Mouse (Mus musculus) embryonic facial prominence, embryonic 13.5 days (tissue): ENCODE results near the gene H2-DMb2. TPM values are rescaled to one million over a fixed set of nuclear protein-coding genes. Genes with fewer than 3 reads are reported as not detected.
"Not testable (repeated sequence)": the region's sequence is repeated elsewhere in the genome, so short reads cannot be mapped to it uniquely, and the experiment has no call there.

ENCODE experiments used
- ATAC-seq: fragments of 200-750 bp; cut with Nextera tagmentation; 2 replicates; pipeline ENCODE4 v1.8.0; 2017; ENCODE audit warnings: low read depth; ENCODE audit not compliant: insufficient number of reproducible peaks, insufficient read depth, low FRiP score, low TSS enrichment
- H3K27ac ChIP-seq: fragments of 300-500 bp; sonication (generic); 2 replicates; pipeline ENCODE4 v1.5.1; 2015; ENCODE audit warnings: moderate library complexity, mild to moderate bottlenecking, inconsistent platforms
- H3K27me3 ChIP-seq: fragments of 300-500 bp; sonication (generic); 2 replicates; pipeline ENCODE4 v1.6.1; 2015; ENCODE audit warnings: mild to moderate bottlenecking, inconsistent platforms
- H3K36me3 ChIP-seq: fragments of 300-500 bp; sonication (generic); 2 replicates; pipeline ENCODE4 v1.6.1; 2015; ENCODE audit warnings: mild to moderate bottlenecking, inconsistent platforms
- H3K4me1 ChIP-seq: fragments of 300-500 bp; sonication (generic); 2 replicates; pipeline ENCODE4 v1.6.1; 2015; ENCODE audit warnings: inconsistent platforms
- H3K4me2 ChIP-seq: fragments of 300-500 bp; sonication (generic); 2 replicates; pipeline ENCODE4 v1.6.1; 2015; ENCODE audit warnings: moderate library complexity, mild to moderate bottlenecking, inconsistent platforms
- H3K4me3 ChIP-seq: fragments of 300-500 bp; sonication (generic); 2 replicates; pipeline ENCODE4 v1.5.1; 2015; ENCODE audit warnings: mild to moderate bottlenecking, inconsistent platforms
- H3K9ac ChIP-seq: fragments of 300-500 bp; sonication (generic); 2 replicates; pipeline ENCODE4 v1.6.1; 2015; ENCODE audit warnings: mild to moderate bottlenecking, inconsistent platforms
- H3K9me3 ChIP-seq: fragments of 300-500 bp; sonication (generic); 2 replicates; pipeline ENCODE4 v1.6.1; 2016; ENCODE audit warnings: inconsistent platforms
- WGBS: fragments of 180-500 bp; shearing (Covaris S2); methylation state at CpG from one replicate; pipeline ENCODE4 v1.1.7; 2015; ENCODE audit warnings: mixed read lengths; 5-methylcytosine and 5-hydroxymethylcytosine counted together
- polyA plus RNA-seq: library from polyadenylated mRNA; unstranded; fragments of >200 nt; fragmentation: Nextera tagmentation; extraction: Ambion mirVana; gene quantifications from 2 replicates; pipeline ENCODE4 v1.2.1, GENCODE M21; 2015

The H2-DMb2 gene
- polyA plus RNA-seq, 1 experiment from 2014 or later: 1.1 TPM

GRCm38 (mm10) chr17:34139416-34139815, 3.7 kb upstream of the H2-DMb2 start:
- 1% methylated on average over 16 of the region's 16 CpGs for WGBS

GRCm38 (mm10) chr17:34140240-34140639, 2.9 kb upstream of the H2-DMb2 start:
- Histone ChIP-seq H3K9me3 (no peaks in the 10 kb centered on the region), H3K27ac (no peak overlapping the region), H3K27me3 (peaks cover 56% of the 10 kb centered on the region), H3K36me3 (no peaks in the 10 kb centered on the region), H3K4me3 (no peak overlapping the region), H3K4me2 (peak overlapping the region; percentile 66), H3K4me1 (peaks cover 29% of the 10 kb centered on the region), H3K9ac (peak overlapping the region; percentile 61; the same call in 1 of the 2 replicates)
- WGBS: 12% methylated on average over 5 of the region's 5 CpGs
- ATAC-seq: no peak

More at GRCm38 (mm10) chr17:34139416-34139815, 3.7 kb upstream of the H2-DMb2 start:
- Histone ChIP-seq H3K4me3 (peak overlapping the region; percentile 41), H3K27ac (no peak overlapping the region), H3K4me2 (peak overlapping the region; percentile 66), H3K9ac (peak overlapping the region; percentile 61), H3K9me3 (no peaks in the 10 kb centered on the region), H3K4me1 (peaks cover 29% of the 10 kb centered on the region), H3K36me3 (no peaks in the 10 kb centered on the region), H3K27me3 (peaks cover 56% of the 10 kb centered on the region)
- ATAC-seq: no peak

GRCm38 (mm10) chr17:34141448-34141847, 1.7 kb upstream of the H2-DMb2 start:
- peaks cover 24% of the 10 kb centered on the region for H3K4me1 ChIP-seq
- no peak overlapping the region for H3K27ac ChIP-seq
- H3K4me2 ChIP-seq: no peak overlapping the region
- WGBS: 61% methylated on average over 4 of the region's 4 CpGs
- ATAC-seq: no peak
- H3K4me3 ChIP-seq: no peak overlapping the region
- H3K9me3 ChIP-seq: no peaks in the 10 kb centered on the region
- peaks cover 54% of the 10 kb centered on the region for H3K27me3 ChIP-seq
- H3K36me3 ChIP-seq: no peaks in the 10 kb centered on the region
- H3K9ac ChIP-seq: no peak overlapping the region

DNA sequence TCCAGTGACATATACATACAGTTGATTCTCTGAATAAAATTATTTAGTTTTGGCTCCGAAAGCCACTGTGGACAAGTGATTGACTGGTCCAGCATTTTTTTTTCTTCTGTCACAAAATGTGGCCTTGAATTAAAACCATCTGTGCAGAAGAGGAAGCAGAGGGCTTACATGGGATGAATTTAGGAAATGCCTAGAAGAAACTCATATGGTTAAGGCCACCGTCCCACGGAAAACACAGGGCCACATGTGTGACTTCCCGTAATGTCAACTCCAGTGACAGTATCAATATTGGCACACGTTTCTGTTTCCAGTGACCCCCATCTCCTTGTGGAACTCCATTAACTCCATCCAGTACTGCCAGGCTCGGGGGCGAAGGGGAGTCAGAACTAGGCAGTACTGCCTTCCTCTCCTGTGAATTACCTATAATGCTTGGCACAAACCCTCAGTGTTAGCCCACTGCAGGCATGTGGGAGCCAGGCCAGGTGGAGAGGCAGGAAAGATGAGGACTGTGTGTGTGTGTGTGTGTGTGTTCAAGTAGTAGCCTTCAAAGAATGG, 574 bp upstream of the H2-DMb2 start:
- 41% methylated on average over 7 of the region's 7 CpGs for WGBS
- no peak for ATAC-seq

DNA sequence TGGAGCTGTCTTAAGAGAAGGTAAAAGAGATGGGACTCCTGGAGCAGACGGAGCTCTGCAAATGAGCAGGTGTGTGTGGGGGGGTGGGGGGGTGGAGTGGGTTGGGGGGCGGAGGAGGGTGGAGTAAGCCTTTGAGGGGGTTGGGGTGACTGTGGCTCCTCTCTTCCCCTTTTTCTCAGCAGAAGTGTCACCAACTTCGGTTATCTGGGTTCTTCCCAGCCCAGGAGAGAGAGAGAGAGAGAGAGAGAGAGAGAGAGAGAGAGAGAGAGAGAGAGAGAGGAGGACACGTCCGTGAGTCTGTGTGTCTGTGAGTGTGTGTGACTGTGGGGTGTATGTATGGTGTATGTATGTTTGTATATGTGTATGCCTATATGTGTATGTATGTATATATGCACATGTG, 354 bp downstream of the H2-DMb2 start:
- ATAC-seq: no peak
- Histone ChIP-seq H3K27ac (no peak overlapping the region), H3K4me1 (peaks cover 24% of the 10 kb centered on the region), H3K9ac (no peak overlapping the region), H3K27me3 (peaks cover 35% of the 10 kb centered on the region), H3K4me2 (no peak overlapping the region), H3K4me3 (no peak overlapping the region), H3K9me3 (no peaks in the 10 kb centered on the region), H3K36me3 (no peaks in the 10 kb centered on the region)
- WGBS: 68% methylated on average over 5 of the region's 5 CpGs

More for the DNA sequence above, 574 bp upstream of the H2-DMb2 start:
- Histone ChIP-seq H3K4me2 (no peak overlapping the region), H3K27me3 (peaks cover 44% of the 10 kb centered on the region), H3K27ac (0 out of 2 replicates have a peak overlapping the region, but pooled peaks have one; percentile 28), H3K4me3 (no peak overlapping the region), H3K4me1 (peaks cover 24% of the 10 kb centered on the region), H3K9ac (no peak overlapping the region), H3K9me3 (no peaks in the 10 kb centered on the region), H3K36me3 (no peaks in the 10 kb centered on the region)

- 84% methylated on average over 4 of the region's 4 CpGs for whole genome bisulfite sequencing
- Histone ChIP-seq H3K27me3 (peaks cover 28% of the 10 kb centered on the region), H3K4me1 (peaks cover 22% of the 10 kb centered on the region)
- not testable (repeated sequence) for H3K4me3 ChIP-seq, H3K27ac ChIP-seq, H3K9me3 ChIP-seq, H3K4me2 ChIP-seq, H3K9ac ChIP-seq, H3K36me3 ChIP-seq, ATAC-seq
Observed at GRCm38 (mm10) chr17:34144221-34144620, 1.1 kb downstream of the H2-DMb2 start.

- Histone ChIP-seq H3K27me3 (peaks cover 20% of the 10 kb centered on the region), H3K4me3 (no peak overlapping the region), H3K27ac (no peak overlapping the region), H3K36me3 (no peaks in the 10 kb centered on the region), H3K4me1 (peaks cover 14% of the 10 kb centered on the region), H3K4me2 (no peak overlapping the region), H3K9ac (no peak overlapping the region), H3K9me3 (no peaks in the 10 kb centered on the region)
- WGBS: 74% methylated on average over 3 of the region's 3 CpGs
- ATAC-seq: no peak
Observed at GRCm38 (mm10) chr17:34144960-34145371, 1.9 kb downstream of the H2-DMb2 start.

DNA sequence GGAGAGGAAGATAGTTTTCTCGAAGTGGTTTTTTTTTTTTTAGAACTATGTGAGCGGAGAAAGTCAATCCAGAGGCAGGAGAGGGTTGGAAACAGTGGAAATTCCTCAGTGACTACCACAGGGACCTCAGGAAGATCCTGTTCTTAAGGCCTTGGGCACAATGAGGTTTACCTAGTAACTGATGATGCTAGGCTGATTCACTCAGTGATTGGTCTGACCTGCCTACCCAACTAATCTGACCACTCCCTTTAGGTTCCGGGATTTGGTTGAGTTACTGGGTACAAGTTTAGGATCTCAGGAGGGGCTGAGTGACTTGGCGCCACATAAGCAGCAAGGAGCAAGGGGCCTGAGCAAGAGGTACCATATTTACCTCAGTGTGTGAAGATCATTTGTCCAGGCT, 9.8 kb downstream of the H2-DMb2 start, which contains the start of gene H2-DMb1:
Gene H2-DMb1 (plus strand): TSS at position 150 of the 400 bp plus-strand sequence.
- no peaks in the 10 kb centered on the region for H3K4me1 ChIP-seq
- H3K9me3 ChIP-seq: no peaks in the 10 kb centered on the region
- H3K4me2 ChIP-seq: peak within 1 kb of the TSS; percentile 22; the same call in 1 of the 2 replicates
- no peaks in the 10 kb centered on the region for H3K27me3 ChIP-seq
- 53% methylated on average over 4 of the region's 4 CpGs for WGBS
- no peak within 1 kb of the TSS for H3K27ac ChIP-seq
- no peak for ATAC-seq
- no peak within 1 kb of the TSS for H3K9ac ChIP-seq
- no peak within 1 kb of the TSS for H3K4me3 ChIP-seq
- H3K36me3 ChIP-seq: no peaks in the 10 kb centered on the region

- 55% methylated on average over 5 of the region's 5 CpGs for WGBS
- no peak for ATAC-seq
- H3K4me3 ChIP-seq: no peak overlapping the region
- no peaks in the 10 kb centered on the region for H3K9me3 ChIP-seq
- H3K27ac ChIP-seq: no peak overlapping the region
- no peaks in the 10 kb centered on the region for H3K27me3 ChIP-seq
- H3K4me1 ChIP-seq: no peaks in the 10 kb centered on the region
- H3K4me2 ChIP-seq: no peak overlapping the region
- no peak overlapping the region for H3K9ac ChIP-seq
- no peaks in the 10 kb centered on the region for H3K36me3 ChIP-seq
Observed at GRCm38 (mm10) chr17:34155534-34155933, 12.4 kb downstream of the H2-DMb2 start.

DNA sequence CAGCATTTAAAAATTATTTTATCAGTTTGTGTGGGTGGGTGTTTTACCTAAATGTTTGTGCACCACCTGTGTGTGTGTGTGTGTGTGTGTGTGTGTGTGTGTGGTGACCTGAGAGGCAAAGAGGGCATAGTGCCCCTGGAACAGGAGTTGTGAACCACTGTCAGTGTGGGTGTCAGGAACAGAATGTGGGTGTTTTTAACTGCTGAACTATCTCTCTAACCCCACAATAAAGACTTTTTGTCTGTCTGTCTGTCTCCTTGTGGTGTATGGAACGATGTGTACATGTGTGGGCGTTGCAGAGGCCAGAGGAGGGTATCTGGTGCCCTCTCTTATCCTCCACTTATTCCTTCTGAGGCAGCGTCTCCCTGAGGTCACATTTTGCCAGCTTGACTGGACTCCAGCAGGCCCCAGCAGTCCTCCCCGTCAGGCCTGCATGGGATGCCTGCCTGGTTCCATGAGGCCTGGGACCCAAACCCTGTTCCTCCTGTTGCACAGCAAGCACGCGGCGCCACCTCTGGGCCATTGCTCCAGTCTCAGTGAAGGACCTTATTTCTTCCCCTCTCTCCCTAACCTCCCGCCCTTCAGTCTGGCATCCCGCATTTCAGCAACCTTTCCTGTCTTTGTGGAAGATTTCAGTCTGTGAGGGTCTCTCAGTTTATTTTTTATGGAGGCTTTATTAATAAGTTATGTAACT, 21.2 kb downstream of the H2-DMb2 start:
- Histone ChIP-seq H3K36me3 (no peaks in the 10 kb centered on the region), H3K4me2 (no peak overlapping the region), H3K27me3 (no peaks in the 10 kb centered on the region), H3K27ac (no peak overlapping the region), H3K4me3 (no peak overlapping the region), H3K9ac (peak overlapping the region; percentile 6; the same call in 1 of the 2 replicates), H3K9me3 (peaks cover 4% of the 10 kb centered on the region; the same call in 1 of the 2 replicates), H3K4me1 (no peaks in the 10 kb centered on the region)
- ATAC-seq: no peak
- WGBS: 41% methylated on average over 9 of the region's 9 CpGs

DNA sequence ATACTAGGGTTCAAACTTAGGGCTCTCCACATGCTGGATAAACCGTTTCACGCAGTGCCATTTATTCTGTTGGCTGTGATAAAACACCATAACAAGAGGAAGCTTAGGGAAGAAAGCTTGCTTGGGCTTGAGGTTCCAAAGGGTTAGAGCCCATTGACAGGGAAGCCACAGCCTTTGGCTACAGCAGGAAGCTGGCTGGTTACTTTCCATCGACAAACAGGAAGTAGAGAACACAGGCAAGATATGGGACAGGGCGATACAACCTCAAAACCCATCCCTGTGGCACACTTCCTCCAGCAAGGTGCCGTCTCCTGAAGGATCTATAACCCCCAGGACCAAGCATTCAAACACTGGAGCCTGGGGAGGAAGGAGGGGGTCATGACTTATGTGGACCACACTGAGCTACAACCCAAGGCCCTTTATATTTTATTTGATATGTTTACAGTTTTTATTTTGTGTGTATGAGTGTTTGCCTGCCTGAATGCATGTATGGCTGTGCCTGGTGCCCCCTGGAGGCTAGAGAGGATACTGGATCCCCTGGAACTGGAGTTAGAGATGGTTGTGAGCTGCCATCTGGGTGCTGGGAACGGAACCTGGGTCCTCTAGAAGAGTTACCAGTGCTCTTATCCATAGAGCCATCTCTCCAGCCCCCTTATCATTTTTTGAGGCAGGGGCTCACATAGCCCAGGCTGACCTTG, 22.1 kb downstream of the H2-DMb2 start:
- Histone ChIP-seq H3K4me2 (no peak overlapping the region), H3K36me3 (no peaks in the 10 kb centered on the region), H3K9me3 (peaks cover 4% of the 10 kb centered on the region; the same call in 1 of the 2 replicates), H3K4me3 (no peak overlapping the region), H3K4me1 (no peaks in the 10 kb centered on the region), H3K27me3 (no peaks in the 10 kb centered on the region), H3K27ac (no peak overlapping the region), H3K9ac (no peak overlapping the region)
- ATAC-seq: no peak
- WGBS: 84% methylated on average over 6 of the region's 6 CpGs
